In the genomic region with DNA sequence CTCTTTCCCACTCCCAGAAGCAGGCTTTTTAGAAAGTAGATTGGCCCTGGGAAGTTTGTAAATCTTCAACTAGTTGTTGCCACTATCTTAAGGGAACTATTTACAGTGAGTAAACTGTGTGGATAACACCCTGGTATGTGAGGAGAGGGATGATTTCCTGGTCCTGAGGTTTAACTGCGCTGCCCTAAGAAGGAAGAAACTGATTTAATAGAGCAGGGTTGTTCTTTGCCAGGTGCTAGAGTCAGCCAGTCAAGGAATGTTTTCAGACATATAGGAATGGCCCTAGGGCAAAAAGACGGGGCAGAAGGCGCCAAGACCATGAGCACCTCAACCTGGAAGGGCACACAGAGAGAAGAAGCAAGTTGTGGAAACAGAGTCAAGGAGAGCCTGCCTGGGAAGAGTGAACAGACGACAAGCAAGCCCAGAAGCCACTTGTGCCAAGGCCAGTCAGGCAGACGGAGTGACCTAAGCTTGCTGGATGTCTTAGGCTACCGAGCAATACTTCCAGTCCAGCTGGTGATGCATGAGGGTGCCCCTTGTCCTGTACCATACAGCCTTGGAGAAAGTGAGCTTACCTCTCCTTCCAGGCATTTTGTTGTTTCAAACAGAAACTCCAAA, we compare ENCODE assay signal across 9 mouse cellular contexts. TPM values are rescaled to one million over a fixed set of nuclear protein-coding genes. Genes with fewer than 3 reads are reported as not detected.
DNase-seq lines count a peak whose midpoint lies in the region; ATAC-seq lines count a peak whose summit lies in the region.
"Had no signal": no experiment of that assay in that cellular context is flagged by ENCODE, and none has a peak within 500 bp of the region (broad histone marks: within the 10 kb centered on the region; RNA-seq: fewer than 3 reads in every experiment).

No protein-coding gene starts in this region.

- intact Hi-C loops in heart, postnatal 36 days (cut with DNase I): no loop called here

- no peaks in the 10 kb centered on the region for H3K9me3 ChIP-seq in heart, embryonic 11.5 days (replicated peaks; ENCODE audit: control insufficient read depth, low read length)
- no peaks in the 10 kb centered on the region for H3K9me3 ChIP-seq in embryonic facial prominence, embryonic 14.5 days (ENCODE audit: control insufficient read depth, low read length)
- no peaks in the 10 kb centered on the region for H3K9me3 ChIP-seq in kidney, embryonic 14.5 days (ENCODE audit: control insufficient read depth, low read length)
- H3K9me3 ChIP-seq in midbrain, embryonic 15.5 days: no peaks in the 10 kb centered on the region
- H3K9me3 ChIP-seq: G1E had no signal

- peaks cover 9% of the 10 kb centered on the region for H3K4me1 ChIP-seq in heart, embryonic 11.5 days (ENCODE audit: control insufficient read depth, insufficient read depth, low read length)
- no peaks in the 10 kb centered on the region for H3K4me1 ChIP-seq in embryonic facial prominence, embryonic 14.5 days (ENCODE audit: control insufficient read depth, insufficient read depth, low read length)
- peaks cover 10% of the 10 kb centered on the region; the same call in 1 of the 2 replicates for H3K4me1 ChIP-seq in kidney, embryonic 14.5 days (ENCODE audit: control insufficient read depth, insufficient read depth, low read length)
- H3K4me1 ChIP-seq in midbrain, embryonic 15.5 days: peaks cover 6% of the 10 kb centered on the region

- H3K9ac ChIP-seq in heart, embryonic 11.5 days (ENCODE audit: low read depth, low read length): 0 out of 2 replicates have a peak overlapping the region, but pooled peaks have one; percentile 95
- H3K9ac ChIP-seq in embryonic facial prominence, embryonic 14.5 days (ENCODE audit: low read depth, low read length): peak overlapping the region; percentile 99; the same call in 1 of the 2 replicates
- peak overlapping the region; percentile 96 for H3K9ac ChIP-seq in kidney, embryonic 14.5 days (ENCODE audit: low read depth, low read length)
- H3K9ac ChIP-seq in midbrain, embryonic 15.5 days: no peak overlapping the region

- no peak overlapping the region for H3K27ac ChIP-seq in heart, embryonic 11.5 days (ENCODE audit: low read depth, low read length)
- H3K27ac ChIP-seq in embryonic facial prominence, embryonic 14.5 days (replicated peaks; ENCODE audit: low read depth, low read length): no peak overlapping the region
- H3K27ac ChIP-seq in kidney, embryonic 14.5 days (ENCODE audit: low read depth, low read length): no peak overlapping the region
- no peak overlapping the region for H3K27ac ChIP-seq in midbrain, embryonic 15.5 days

- ATAC-seq in heart, embryonic 11.5 days (replicated peaks; ENCODE audit: insufficient number of reproducible peaks, low FRiP score, low TSS enrichment): no peak
- ATAC-seq in embryonic facial prominence, embryonic 14.5 days (ENCODE audit: low read depth): no peak
- no peak for ATAC-seq in kidney, embryonic 14.5 days (ENCODE audit: low FRiP score, low TSS enrichment)
- ATAC-seq in midbrain, embryonic 15.5 days (replicated peaks): no peak

- no peaks in the 10 kb centered on the region for H3K36me3 ChIP-seq in heart, embryonic 11.5 days (ENCODE audit: control insufficient read depth, insufficient read depth, low read length)
- no peaks in the 10 kb centered on the region for H3K36me3 ChIP-seq in embryonic facial prominence, embryonic 14.5 days (ENCODE audit: control insufficient read depth, insufficient read depth, low read length)
- no peaks in the 10 kb centered on the region for H3K36me3 ChIP-seq in kidney, embryonic 14.5 days (ENCODE audit: control insufficient read depth, insufficient read depth, low read length)
- H3K36me3 ChIP-seq in midbrain, embryonic 15.5 days (replicated peaks): no peaks in the 10 kb centered on the region

- 56% methylated on average over 6 of the region's 6 CpGs for WGBS in heart, embryonic 11.5 days (ENCODE audit: insufficient replicate concordance)
- WGBS in embryonic facial prominence, embryonic 14.5 days: 57% methylated on average over 6 of the region's 6 CpGs
- WGBS in kidney, embryonic 14.5 days: 62% methylated on average over 6 of the region's 6 CpGs
- WGBS in midbrain, embryonic 15.5 days: 67% methylated on average over 6 of the region's 6 CpGs

- no peaks in the 10 kb centered on the region for H3K27me3 ChIP-seq in heart, embryonic 11.5 days (ENCODE audit: control insufficient read depth, insufficient read depth, low read length)
- no peaks in the 10 kb centered on the region for H3K27me3 ChIP-seq in embryonic facial prominence, embryonic 14.5 days (replicated peaks; ENCODE audit: control insufficient read depth, insufficient read depth, low read length)
- H3K27me3 ChIP-seq in kidney, embryonic 14.5 days (ENCODE audit: control insufficient read depth, insufficient read depth, low read length): no peaks in the 10 kb centered on the region
- H3K27me3 ChIP-seq in midbrain, embryonic 15.5 days (replicated peaks): peaks cover 3% of the 10 kb centered on the region; the same call in 1 of the 2 replicates

- no peak for DNase-seq in heart, postnatal 36 days
- DNase-seq in embryonic facial prominence, embryonic 14.5 days (ENCODE audit: low spot score): no peak
- no peak for DNase-seq in layer of hippocampus, postnatal 25 days (ENCODE audit: extremely low spot score in 1 of 2, low spot score in 1 of 2)
- DNase-seq in retina, embryonic 14.5 days (ENCODE audit: low spot score): no peak
- DNase-seq in cerebellum, adult 8-10 months: no peak

- H3K4me2 ChIP-seq in heart, embryonic 11.5 days: peak overlapping the region; percentile 62
- peak overlapping the region; percentile 84 for H3K4me2 ChIP-seq in embryonic facial prominence, embryonic 14.5 days (ENCODE audit: low read depth, low read length)
- peak overlapping the region; percentile 49 for H3K4me2 ChIP-seq in kidney, embryonic 14.5 days (replicated peaks; ENCODE audit: low read depth, low read length)
- peak overlapping the region; percentile 86 for H3K4me2 ChIP-seq in midbrain, embryonic 15.5 days

- peak overlapping the region; percentile 99; the same call in 1 of the 2 replicates for H3K4me3 ChIP-seq in heart, embryonic 11.5 days (ENCODE audit: low read depth, low read length)
- H3K4me3 ChIP-seq in embryonic facial prominence, embryonic 14.5 days (ENCODE audit: low read depth, low read length): peak overlapping the region; percentile 93
- peak overlapping the region; percentile 97 for H3K4me3 ChIP-seq in kidney, embryonic 14.5 days (ENCODE audit: low read length)
- peak overlapping the region; percentile 60; the same call in 1 of the 2 replicates for H3K4me3 ChIP-seq in midbrain, embryonic 15.5 days

RNA-seq across cellular contexts. Expression of a gene that starts 0.8 kb away (rescaled TPM):
- polyA plus RNA-seq in heart, embryonic 11.5 days (2014; fragmentation: Nextera tagmentation; extraction: Ambion mirVana): 16.3 and 16.5 TPM in 2 replicates
- 1 to 10 TPM; 4.8 to 6.8 TPM for total RNA-seq in heart, postnatal 36 days (2021)
- 16.7 and 17.9 TPM in 2 replicates for polyA plus RNA-seq in embryonic facial prominence, embryonic 14.5 days (2014; fragmentation: Nextera tagmentation; extraction: Ambion mirVana)
- polyA plus RNA-seq in kidney, embryonic 14.5 days (2014; fragmentation: Nextera tagmentation; extraction: Ambion mirVana): 14.5 and 18.9 TPM in 2 replicates
- 16.3 and 17.6 TPM in 2 replicates for polyA plus RNA-seq in midbrain, embryonic 15.5 days (2015; fragmentation: Nextera tagmentation; extraction: Ambion mirVana)
- 10 to 100 TPM; 25.6 to 29.7 TPM for total RNA-seq in layer of hippocampus, postnatal 25 days (2021)
